Mouse (Mus musculus) thymus, adult 2 months (tissue): Measurements from ENCODE around the gene Frmd4a.

Experiments used
- CTCF ChIP-seq: fragments of 200-500 bp; IDR thresholded peaks from 2 replicates; pipeline ENCODE4 v1.5.1; 2012; ENCODE audit warnings: mild to moderate bottlenecking, control low read depth, low read length, moderate library complexity, borderline replicate concordance; ENCODE audit not compliant: control insufficient read depth, poor library complexity, insufficient read depth; ENCODE audit errors: extremely low read depth
- POLR2A ChIP-seq: fragments of 200-500 bp; IDR thresholded peaks from 2 replicates; pipeline ENCODE4 v1.6.1; 2012; ENCODE audit warnings: mild to moderate bottlenecking, low read length, control low read depth, moderate library complexity; ENCODE audit not compliant: control insufficient read depth, poor library complexity, insufficient read depth; ENCODE audit errors: extremely low read depth

DNA sequence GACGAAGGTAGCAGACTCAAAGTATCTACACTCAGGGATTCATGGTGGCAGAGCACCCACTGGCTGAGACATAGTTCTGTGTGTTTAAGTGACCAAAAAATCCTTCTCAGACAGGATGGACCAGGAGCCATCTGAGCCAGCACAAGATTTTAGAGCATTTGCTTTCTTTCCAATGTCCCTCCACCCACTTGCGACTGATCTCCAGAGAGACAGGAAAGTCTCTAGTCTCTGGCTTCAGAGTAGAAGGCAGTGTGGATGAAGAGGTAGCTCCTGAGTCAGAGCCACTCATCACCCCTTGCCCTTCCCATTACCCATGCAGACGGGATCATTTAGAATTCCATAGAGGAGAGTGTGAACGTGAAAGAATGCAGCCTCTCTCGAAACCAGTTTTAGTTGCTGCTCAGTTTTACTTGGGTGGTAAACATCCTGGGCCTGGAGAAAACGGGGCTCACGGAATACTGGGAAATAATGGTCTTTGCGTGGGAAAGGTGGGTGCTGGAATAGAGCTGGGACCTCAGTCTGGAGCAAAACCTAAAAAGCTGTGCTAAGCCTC lies 541.2 kb downstream of the Frmd4a start:
- TF ChIP-seq CTCF (no peak), POLR2A (no peak)
